Mouse (Mus musculus): ENCODE measurements around the gene Dph1.

The Dph1 gene

DNA sequence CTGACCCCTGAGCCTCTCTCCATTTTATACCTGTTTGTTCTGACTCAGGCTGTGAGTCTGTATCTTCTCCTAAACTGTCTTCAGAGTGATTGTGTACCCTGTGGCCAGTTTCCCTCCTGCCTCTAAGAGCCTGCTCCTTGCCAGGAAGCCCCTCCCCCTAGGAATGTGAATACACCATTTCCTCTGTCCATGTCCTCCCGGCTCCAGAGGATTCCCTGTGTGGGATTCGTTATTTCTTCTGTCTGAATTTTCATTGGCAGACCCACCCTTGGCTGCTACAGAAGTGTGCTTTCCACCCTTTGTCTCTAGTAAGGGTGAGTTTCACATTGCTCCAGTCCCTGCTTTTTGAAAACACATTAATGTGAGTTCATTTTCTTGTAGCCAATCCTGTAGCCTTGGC, 57.1 kb downstream of the Dph1 start:
- no peak for DNase-seq (ENCODE audit: low read depth)

DNA sequence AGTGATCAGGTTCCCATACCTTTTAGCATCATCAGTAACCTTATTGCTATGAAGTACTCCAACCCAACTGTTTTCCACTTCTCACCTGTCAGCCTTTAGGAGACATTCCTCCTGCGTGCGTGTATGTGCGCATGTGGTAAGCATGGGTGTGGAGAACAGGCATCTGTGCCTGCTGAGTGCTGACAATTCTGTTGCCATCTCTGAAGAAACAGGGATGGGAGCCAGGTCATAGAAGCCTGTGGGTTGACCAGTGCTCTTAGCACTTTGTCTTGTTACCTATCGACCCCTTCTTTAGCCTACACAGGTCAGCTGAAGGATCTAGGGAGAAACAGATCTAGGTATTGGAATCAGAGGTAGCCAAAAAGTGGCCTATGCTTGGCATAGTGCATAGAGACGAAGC, 57.6 kb downstream of the Dph1 start:
- DNase-seq (ENCODE audit: low read depth), result no peak

DNA sequence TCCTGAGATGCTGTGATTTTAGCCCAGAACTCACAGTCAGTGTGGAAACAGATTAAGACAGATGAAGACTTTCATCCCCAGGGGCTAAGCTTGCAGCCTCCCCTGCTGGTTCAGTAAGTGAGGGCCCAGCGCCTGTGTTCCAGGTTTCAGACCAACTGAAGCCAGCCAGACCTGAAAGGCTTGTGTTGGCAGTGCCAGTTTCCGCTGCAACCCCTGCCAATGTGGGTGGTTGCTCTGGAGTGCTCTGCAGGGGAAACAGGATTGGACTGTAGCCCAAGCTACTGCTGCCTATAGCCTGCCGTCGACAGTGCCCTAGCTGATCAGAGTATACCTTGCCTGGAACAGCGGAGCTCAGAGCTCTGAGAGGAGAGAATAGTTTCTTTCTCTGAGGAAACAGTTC, 58.8 kb downstream of the Dph1 start:
- no peak for DNase-seq (ENCODE audit: low read depth)

DNA sequence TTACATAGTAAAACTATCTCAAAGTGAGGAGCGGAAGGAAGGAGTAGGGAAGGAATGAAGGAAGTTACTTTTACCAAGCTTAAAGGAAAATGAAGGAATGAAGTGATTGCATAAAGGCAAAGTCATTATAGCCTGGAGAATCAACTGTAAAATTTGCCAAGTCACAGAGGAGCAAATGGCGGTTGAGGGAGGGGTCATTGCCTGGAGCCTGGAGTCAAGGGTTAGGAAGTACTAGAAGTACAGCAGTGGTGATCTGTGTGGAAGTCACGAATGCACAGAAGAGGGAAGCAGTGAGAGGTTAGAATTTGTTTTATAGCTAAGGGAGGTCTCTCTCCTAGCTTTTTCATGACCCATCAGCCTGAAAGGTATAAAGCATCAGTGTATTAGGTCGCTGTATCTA, 59.7 kb downstream of the Dph1 start:
- DNase-seq (ENCODE audit: low read depth), result no peak

DNA sequence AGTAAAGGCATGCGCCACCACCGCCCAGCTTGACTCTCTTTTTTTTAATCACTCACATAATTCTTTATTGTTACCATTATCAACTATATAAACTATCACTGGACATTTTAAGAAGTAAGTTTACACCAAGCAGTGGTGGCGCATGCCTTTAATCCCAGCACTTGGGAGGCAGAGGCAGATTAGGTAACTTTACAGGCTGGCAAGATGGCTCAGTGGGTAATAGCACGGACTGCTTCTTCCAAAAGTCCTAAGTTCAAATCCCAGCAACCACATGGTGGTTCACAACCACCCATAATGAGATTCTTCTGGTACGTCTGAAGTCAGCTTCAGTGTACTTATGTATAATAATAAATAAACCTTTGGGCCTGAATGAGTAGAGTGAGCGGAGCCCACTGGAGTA, 61.6 kb downstream of the Dph1 start:
- DNase-seq (ENCODE audit: low read depth), result no peak

Measured in c-Kit-positive CD71-negative TER-119-negative erythroid progenitor cells, embryonic 14.5 days (primary cell).